Mouse (Mus musculus) brain, adult 10 weeks (tissue): ENCODE data around the gene Tmem256. TPM values are rescaled to one million over a fixed set of nuclear protein-coding genes. Genes with fewer than 3 reads are reported as not detected.

ENCODE experiments used
- polyA plus RNA-seq: library from polyadenylated mRNA; stranded (reverse); fragments of 350-450 nt; fragmentation: Illumina TruSeq; extraction: RNeasy Lipid Tissue Mini Kit (QIAGEN cat#74804); gene quantifications from one replicate; pipeline ENCODE4 v1.2.3, GENCODE M21; 2015; ENCODE audit warnings: low read depth, low replicate concordance

Gene Tmem256
- 280 TPM for polyA plus RNA-seq

GRCm38 (mm10) chr11:69837952-69838713, at the start of gene Tmem256:
Gene Tmem256 (plus strand): TSS chr11:69838514.

DNA sequence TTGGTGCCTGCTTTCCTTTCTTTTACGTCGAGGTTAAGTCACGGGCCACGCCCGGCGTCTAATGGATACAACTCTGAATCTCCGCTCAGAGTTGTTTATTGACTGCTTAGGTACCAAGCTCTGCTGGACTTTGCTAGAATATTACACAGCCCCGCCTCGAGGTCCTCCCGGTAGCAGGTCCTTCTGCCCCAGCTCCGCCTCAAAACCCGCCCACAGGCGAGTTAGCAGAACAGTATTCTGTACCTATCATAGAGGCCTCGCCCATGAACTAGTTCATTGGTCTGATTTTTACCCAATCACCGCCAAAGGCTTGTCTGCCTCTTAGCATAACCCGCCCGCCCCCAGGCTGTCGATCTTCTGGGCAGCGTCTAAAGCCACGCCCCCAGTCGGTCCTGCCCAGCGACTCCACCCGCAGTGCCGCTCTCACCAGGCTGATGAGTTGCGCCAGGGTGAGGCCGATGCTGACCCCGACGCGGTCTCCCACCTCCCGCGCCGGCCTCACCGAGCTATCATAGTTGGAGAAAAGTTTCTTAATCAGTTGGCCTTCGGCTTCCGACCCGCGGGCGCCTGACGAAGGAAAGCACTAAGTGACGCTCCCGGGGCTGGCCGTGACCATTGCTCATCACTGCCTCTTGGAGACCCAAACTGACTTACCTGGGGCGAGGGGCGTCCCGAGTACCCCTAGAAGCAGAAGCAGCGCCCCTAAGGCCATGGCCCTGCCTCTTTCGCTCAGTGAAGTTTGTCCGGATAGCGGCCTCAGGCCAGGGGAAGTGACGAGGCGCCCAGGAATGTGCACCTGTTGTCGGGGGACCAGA, 42.9 kb upstream of the Tmem256 start, which contains the start of gene Chrnb1:
TSS of gene Chrnb1 (minus strand) at position 776 of the 815 bp plus-strand sequence.

DNA sequence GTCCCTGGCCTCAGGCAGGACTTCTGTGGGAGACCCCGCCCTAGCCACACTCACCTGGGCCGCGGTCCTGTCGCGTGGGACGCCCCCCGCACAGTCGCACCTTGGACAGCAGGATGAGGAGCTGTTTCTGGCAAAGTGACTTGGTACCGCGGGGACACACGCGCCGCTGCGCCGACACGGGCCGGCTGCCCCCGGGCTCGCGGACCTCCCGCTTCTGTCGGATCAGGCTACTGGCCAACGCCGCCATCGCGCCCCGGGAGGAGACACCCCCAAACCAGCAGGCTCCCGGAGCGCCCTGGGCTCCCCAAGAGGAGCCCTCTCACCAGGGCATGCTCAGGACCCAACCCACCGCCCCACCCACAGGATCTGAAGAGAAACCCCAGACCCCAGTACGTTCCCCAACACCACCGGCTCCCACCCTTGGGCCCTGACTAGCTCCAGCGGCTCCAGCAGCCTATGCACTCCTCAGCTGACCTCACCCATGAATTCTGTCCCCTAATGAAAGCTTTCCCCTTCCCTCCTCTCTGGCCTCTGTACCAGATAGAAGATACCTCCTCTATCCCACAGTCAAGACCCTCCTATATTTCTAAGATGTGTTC, 36.8 kb upstream of the Tmem256 start, which contains the start of gene Fgf11:
TSS of gene Fgf11 (minus strand) at position 479 of the 599 bp plus-strand sequence.

GRCm38 (mm10) chr11:69804972-69805909, 33.1 kb upstream of the Tmem256 start, which contains the start of gene Tmem102:
Gene Tmem102 (minus strand): TSS chr11:69805624.

DNA sequence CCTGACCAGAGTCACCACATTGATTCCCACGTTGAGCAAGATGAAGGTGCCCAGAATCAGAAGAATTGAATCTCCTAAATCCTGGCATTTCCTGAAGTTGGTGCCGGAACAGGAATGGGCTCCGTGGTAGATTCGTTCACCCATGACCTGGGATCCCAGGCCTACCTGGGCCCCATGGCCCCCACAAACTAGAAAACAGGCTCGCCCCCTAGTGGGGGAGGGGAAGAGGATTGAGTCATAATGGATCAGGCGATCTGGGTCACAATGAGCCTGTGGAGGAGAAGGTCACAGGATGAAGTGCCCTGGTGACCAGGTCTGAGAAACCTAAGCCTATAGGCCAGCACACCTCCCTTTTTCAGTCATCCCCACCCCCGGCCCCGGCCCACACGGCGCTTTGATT, 23.2 kb upstream of the Tmem256 start, which contains the start of gene Gm39566:
TSS of gene Gm39566 (minus strand) at position 144 of the 400 bp plus-strand sequence.

GRCm38 (mm10) chr11:69818365-69818764, 19.9 kb upstream of the Tmem256 start, which contains the start of gene Spem2:
Gene Spem2 (minus strand): TSS chr11:69818465.

DNA sequence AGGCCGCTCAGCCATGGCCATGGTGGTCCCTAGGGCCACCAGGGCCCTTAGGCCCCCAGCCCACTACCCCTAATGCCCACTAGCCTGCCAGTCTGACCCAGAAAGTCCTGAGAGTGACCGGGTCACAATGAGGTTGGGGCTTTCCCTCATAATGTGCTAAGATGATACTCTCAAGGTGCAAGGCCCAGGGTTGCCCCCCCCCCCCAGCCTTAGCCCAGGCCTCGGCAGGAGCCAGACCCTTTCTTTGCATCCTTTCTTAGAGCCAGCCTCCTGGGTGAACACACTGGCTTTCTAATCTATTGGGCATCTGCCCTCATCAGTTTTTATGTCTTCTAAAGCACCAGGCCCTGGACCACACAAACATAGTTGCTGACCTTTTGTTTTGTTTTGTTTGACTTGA, 16.2 kb upstream of the Tmem256 start, which contains the start of gene Spem1:
TSS of gene Spem1 (minus strand) at position 101 of the 400 bp plus-strand sequence.

GRCm38 (mm10) chr11:69837604-69837951, 736 bp upstream of the Tmem256 start, which contains the start of gene Nlgn2:
Gene Nlgn2 (minus strand): TSS chr11:69837784.

DNA sequence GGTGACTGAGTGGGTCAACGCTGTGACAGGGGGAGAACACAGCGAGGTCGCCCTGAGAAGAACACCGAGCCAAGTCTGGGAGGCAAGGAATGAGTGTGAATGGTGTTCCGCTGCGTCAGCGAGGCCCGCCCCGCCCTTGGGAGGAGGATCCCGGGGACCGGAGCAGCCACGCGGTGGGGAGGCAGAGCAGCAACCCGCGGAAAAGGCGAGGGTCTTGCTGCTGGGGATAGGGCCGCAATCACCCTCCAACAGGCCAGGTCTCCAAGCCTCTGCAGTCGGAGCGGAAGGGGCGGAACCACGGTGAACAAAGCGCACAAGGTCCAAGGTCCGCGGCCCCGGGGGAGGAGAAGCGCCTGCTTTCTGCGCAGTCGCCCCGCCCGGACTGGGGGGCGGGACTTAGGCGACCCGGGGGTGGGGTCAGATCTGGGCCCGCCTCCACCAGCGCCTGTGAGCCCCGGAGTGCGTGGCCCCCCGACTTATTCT, 7.9 kb downstream of the Tmem256 start, which contains the start of gene Plscr3:
TSS of gene Plscr3 (plus strand) at position 179 of the 483 bp plus-strand sequence.

GRCm38 (mm10) chr11:69858113-69858998, 20.0 kb downstream of the Tmem256 start, which contains the start of gene Tnk1:
Gene Tnk1 (minus strand): TSS chr11:69858730.

DNA sequence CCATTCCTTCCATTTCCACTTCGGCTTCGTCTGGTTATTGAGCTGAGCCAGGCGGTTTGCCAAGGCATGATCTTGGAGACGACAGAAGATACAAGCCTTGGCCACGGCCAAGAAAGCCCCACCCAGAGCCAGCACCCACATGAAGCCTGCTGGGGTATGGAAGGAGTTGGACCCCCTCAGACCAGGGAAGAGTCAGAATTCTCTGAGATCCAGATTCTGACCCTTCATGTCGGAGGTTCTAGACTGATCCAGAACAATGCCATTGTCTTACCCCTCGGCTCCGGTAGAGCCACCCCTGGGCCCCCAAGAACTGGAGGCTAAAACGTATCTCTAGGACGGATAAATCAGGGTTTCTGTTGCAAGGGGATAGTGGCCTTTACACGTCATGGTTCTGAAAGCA, 39.6 kb downstream of the Tmem256 start, which contains the start of gene Tmem95:
TSS of gene Tmem95 (minus strand) at position 141 of the 400 bp plus-strand sequence.

DNA sequence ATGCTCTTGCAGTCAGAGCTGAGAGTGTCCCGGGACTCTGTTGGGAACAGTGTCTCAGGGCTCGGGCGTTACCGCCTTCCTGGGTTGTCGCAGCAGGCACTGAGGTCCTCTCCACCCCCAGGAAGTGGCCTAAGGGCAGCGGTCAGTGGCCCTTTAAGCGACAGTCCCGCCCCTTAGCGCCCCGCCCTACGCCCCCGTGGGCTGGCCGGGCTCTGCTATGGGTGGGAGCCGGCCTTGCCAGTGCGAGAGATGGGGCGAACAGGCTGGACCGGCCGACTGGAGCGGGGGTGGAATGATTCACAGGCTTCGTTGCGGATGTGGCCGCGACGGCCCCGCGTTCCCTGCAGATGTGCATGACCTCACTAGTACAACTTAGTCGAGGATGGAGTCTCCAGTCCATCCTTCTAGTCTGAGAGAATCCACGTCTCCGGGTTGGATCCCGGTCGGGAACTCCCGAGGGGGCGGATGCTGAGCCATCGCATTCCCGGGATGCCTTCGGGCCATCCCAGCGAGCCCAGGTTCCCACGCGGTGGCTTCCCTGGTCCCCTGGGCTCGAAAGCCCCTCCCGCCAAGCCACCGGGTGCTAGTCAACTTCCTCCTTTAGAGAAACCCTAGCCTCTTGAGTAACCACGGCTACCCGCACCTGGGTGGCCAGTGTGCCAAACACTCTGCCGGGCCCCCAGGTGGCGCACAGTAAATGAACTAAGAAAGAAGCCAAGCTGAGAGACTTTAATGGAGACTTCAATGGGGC, 42.7 kb downstream of the Tmem256 start, which contains the start of gene Kctd11:
TSS of gene Kctd11 (minus strand) at position 554 of the 751 bp plus-strand sequence.

Other genes starting within 250 kb of the Tmem256 start
- 372 TPM for gene Atp1b2, start 232.6 kb upstream of the Tmem256 start, polyA plus RNA-seq
- gene Shbg, start 220.6 kb upstream of the Tmem256 start, polyA plus RNA-seq: not detected
- gene Sat2, start 216.5 kb upstream of the Tmem256 start, polyA plus RNA-seq: 20.6 TPM
- 92.2 TPM for gene Fxr2, start 205.5 kb upstream of the Tmem256 start, polyA plus RNA-seq
- gene Sox15, start 183.2 kb upstream of the Tmem256 start, polyA plus RNA-seq: not detected
- 97.8 TPM for gene Mpdu1, start 175.9 kb upstream of the Tmem256 start, polyA plus RNA-seq
- 18.2 TPM for gene Cd68, start 172.4 kb upstream of the Tmem256 start, polyA plus RNA-seq
- 435 TPM for gene Eif4a1, start 166.1 kb upstream of the Tmem256 start, polyA plus RNA-seq
- 110 TPM for gene Senp3, start 156.4 kb upstream of the Tmem256 start, polyA plus RNA-seq
- 4.0 TPM for gene Tnfsf13, start 152.7 kb upstream of the Tmem256 start, polyA plus RNA-seq
- gene Tnfsf12, start 142.7 kb upstream of the Tmem256 start, polyA plus RNA-seq: 14.5 TPM
- 2.1 TPM for gene Tnfsfm13, start 142.4 kb upstream of the Tmem256 start, polyA plus RNA-seq
- gene Polr2a, start 79.9 kb upstream of the Tmem256 start, polyA plus RNA-seq: 26.2 TPM
- not detected for gene Slc35g3, start 76.5 kb upstream of the Tmem256 start, polyA plus RNA-seq
- gene Zbtb4, start 72.6 kb upstream of the Tmem256 start, polyA plus RNA-seq: 61.8 TPM
- gene Chrnb1, start 42.6 kb upstream of the Tmem256 start, polyA plus RNA-seq: 0.61 TPM
- 16.9 TPM for gene Fgf11, start 36.7 kb upstream of the Tmem256 start, polyA plus RNA-seq
- gene Tmem102, start 32.9 kb upstream of the Tmem256 start, polyA plus RNA-seq: not detected
- not detected for gene Gm39566, start 23.2 kb upstream of the Tmem256 start, polyA plus RNA-seq
- not detected for gene Spem2, start 20.0 kb upstream of the Tmem256 start, polyA plus RNA-seq
- not detected for gene Spem1, start 16.3 kb upstream of the Tmem256 start, polyA plus RNA-seq
- gene Nlgn2, start 730 bp upstream of the Tmem256 start, polyA plus RNA-seq: 101 TPM
- 18.8 TPM for gene Plscr3, start 7.9 kb downstream of the Tmem256 start, polyA plus RNA-seq
- gene Tnk1, start 20.2 kb downstream of the Tmem256 start, polyA plus RNA-seq: not detected
- gene Tmem95, start 39.5 kb downstream of the Tmem256 start, polyA plus RNA-seq: not detected
- gene Kctd11, start 42.9 kb downstream of the Tmem256 start, polyA plus RNA-seq: 1.7 TPM
- not detected for gene Acap1, start 57.0 kb downstream of the Tmem256 start, polyA plus RNA-seq
- gene 2810408A11Rik, start 62.5 kb downstream of the Tmem256 start, polyA plus RNA-seq: 0.33 TPM
- gene Neurl4, start 62.6 kb downstream of the Tmem256 start, polyA plus RNA-seq: 63.2 TPM
- 35.4 TPM for gene Gps2, start 75.4 kb downstream of the Tmem256 start, polyA plus RNA-seq
- 640 TPM for gene Eif5a, start 83.4 kb downstream of the Tmem256 start, polyA plus RNA-seq
- gene Ybx2, start 97.3 kb downstream of the Tmem256 start, polyA plus RNA-seq: 4.8 TPM
- gene Slc2a4, start 109.7 kb downstream of the Tmem256 start, polyA plus RNA-seq: 1.4 TPM
- gene Cldn7, start 126.3 kb downstream of the Tmem256 start, polyA plus RNA-seq: not detected
- gene Ctdnep1, start 142.6 kb downstream of the Tmem256 start, polyA plus RNA-seq: 108 TPM
- 115 TPM for gene Elp5, start 144.0 kb downstream of the Tmem256 start, polyA plus RNA-seq
- gene Gabarap, start 152.6 kb downstream of the Tmem256 start, polyA plus RNA-seq: 346 TPM
- gene Phf23, start 157.3 kb downstream of the Tmem256 start, polyA plus RNA-seq: 56.1 TPM
- gene Dvl2, start 162.1 kb downstream of the Tmem256 start, polyA plus RNA-seq: 17.5 TPM
- 53.6 TPM for gene Acadvl, start 176.9 kb downstream of the Tmem256 start, polyA plus RNA-seq
- 491 TPM for gene Dlg4, start 178.4 kb downstream of the Tmem256 start, polyA plus RNA-seq
- gene Asgr1, start 215.6 kb downstream of the Tmem256 start, polyA plus RNA-seq: 2.2 TPM